Mouse (Mus musculus) gastrocnemius, adult 8-10 months (tissue): ENCODE measurements around the gene Olfr872. TPM values are rescaled to one million over a fixed set of nuclear protein-coding genes. Genes with fewer than 3 reads are reported as not detected.
"Not testable (repeated sequence)": the region's sequence is repeated elsewhere in the genome, so short reads cannot be mapped to it uniquely, and the experiment has no call there.

Source experiments
- DNase-seq, 2 experiments: peaks; one replicate each; pipeline ENCODE4 v3.0.0; 2022; ENCODE audit warnings: low spot score in 2 of 2
- total RNA-seq, 4 experiments: library from RNA; stranded (reverse); gene quantifications; 2 replicates each; pipeline ENCODE4 v1.2.4; 2022

Olfr872 gene
- total RNA-seq = not detected

- no peak for DNase-seq
These were observed at the start of gene Olfr872 for GRCm38 (mm10) chr9:20236819-20237218. Gene Olfr872 (plus strand): TSS chr9:20237119.

- DNase-seq = no peak
These were observed 34.8 kb upstream of the Olfr872 start for GRCm38 (mm10) chr9:20202131-20202530.

- DNase-seq = not testable (repeated sequence)
These were observed 33.4 kb upstream of the Olfr872 start for GRCm38 (mm10) chr9:20203413-20203984.

- DNase-seq = no peak
These were observed 26.1 kb upstream of the Olfr872 start for GRCm38 (mm10) chr9:20210812-20211211.

DNA sequence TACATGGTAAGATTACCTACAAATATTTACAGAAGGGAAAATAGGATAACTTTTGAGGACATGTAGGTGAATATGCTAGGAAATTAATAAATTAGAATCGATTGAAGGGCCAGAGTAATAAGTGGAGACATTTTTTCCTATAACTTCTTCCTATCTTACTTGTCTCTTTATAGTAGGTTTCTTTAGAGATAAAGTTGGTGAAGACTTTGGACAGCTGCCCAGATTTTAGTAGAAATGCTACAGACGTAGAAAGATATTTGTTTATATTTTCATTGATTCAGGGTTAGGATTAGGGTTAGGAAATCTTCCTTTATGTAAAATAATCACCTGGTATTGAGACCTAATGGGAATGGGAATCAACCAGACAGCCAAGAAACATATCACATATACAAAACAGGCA, 25.4 kb upstream of the Olfr872 start:
- DNase-seq = no peak

GRCm38 (mm10) chr9:20211907-20212306, 25.0 kb upstream of the Olfr872 start, which contains the start of gene Olfr871:
Gene Olfr871 (plus strand): TSS chr9:20212207.
- DNase-seq = no peak

- DNase-seq = no peak
These were observed 459 bp downstream of the Olfr872 start for GRCm38 (mm10) chr9:20237378-20237777.

GRCm38 (mm10) chr9:20282051-20282450, 45.1 kb downstream of the Olfr872 start, which contains the start of gene Olfr39:
Gene Olfr39 (plus strand): TSS chr9:20282351.
- no peak for DNase-seq

DNA sequence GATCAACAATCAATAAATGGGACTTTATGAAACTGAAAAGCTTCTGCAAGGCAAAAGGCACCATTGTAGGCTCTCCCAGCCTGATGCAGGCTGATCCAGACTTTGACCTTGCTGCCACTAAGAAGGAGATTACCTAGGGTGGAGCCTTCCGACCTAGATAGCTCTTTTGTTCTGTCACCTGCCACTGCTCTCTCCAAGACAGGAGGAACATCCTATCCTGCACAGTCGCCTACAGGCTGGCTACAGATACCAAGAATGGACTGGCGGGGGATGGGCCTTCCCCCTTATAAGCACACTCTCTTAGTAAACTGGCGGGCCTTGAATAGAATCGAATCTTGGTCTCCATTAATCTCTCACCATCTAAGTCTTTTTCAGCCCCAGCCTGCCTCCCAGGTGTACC, 58.6 kb downstream of the Olfr872 start:
- DNase-seq = not testable (repeated sequence)

DNA sequence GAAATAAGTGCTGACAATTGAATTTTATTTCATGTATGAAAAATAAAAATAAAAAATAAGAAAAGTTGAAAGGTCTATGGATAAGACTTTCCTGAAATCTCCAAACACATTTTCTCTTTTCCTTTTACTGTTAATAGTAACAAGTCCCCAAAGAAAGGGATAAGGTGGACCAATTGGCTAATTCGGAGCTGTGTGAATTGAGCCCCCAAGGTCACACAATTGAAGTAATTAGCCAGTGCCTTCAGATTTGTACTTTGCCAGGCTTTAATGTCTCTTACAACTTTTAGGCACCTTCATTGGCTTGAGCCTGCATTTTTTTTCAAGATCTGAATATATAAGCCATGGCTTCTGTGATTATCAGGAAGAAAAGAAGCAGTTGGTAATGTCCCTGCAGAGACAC, 61.3 kb downstream of the Olfr872 start, which contains the start of gene Olfr873:
TSS of gene Olfr873 (plus strand) at position 301 of the 400 bp plus-strand sequence.
- no peak for DNase-seq

Other genes with a start within 250 kb of the Olfr872 start
- not detected for gene Olfr866, start 209.1 kb upstream of the Olfr872 start, total RNA-seq
- not detected for gene Olfr867, start 179.6 kb upstream of the Olfr872 start, total RNA-seq
- not detected for gene Olfr868, start 138.5 kb upstream of the Olfr872 start, total RNA-seq
- gene Olfr869, start 108.1 kb upstream of the Olfr872 start, total RNA-seq = not detected
- gene Olfr870, start 63.1 kb upstream of the Olfr872 start, total RNA-seq = not detected
- gene Olfr871, start 24.9 kb upstream of the Olfr872 start, total RNA-seq = not detected
- gene Olfr39, start 45.2 kb downstream of the Olfr872 start, total RNA-seq = not detected
- gene Olfr873, start 61.4 kb downstream of the Olfr872 start, total RNA-seq = not detected
- gene Olfr18, start 99.0 kb downstream of the Olfr872 start, total RNA-seq = not detected
- 10 to 100 TPM; 13.5 to 14.2 (median 13.8) TPM for gene Zfp560, start 148.1 kb downstream of the Olfr872 start, total RNA-seq
- gene Zfp26, start 223.0 kb downstream of the Olfr872 start, total RNA-seq = 1 to 10 TPM; 5.8 to 10.0 (median 8.8) TPM